Mouse (Mus musculus) cerebellum, adult 11-12 months (tissue): ENCODE measurements around the gene Lrrc63.

Experiments
- DNase-seq: peaks from one replicate; pipeline ENCODE4 v3.0.0; 2022

The Lrrc63 gene

GRCm38 (mm10) chr14:75136119-75136966 lies 5.7 kb upstream of the Lrrc63 start:
- no peak for DNase-seq

- no peak for DNase-seq
Measured at GRCm38 (mm10) chr14:75131324-75131935, 749 bp upstream of the Lrrc63 start.

GRCm38 (mm10) chr14:75121658-75122057 lies 9.0 kb downstream of the Lrrc63 start:
- DNase-seq = no peak

GRCm38 (mm10) chr14:75102956-75103355 lies 27.7 kb downstream of the Lrrc63 start:
- DNase-seq = no peak

GRCm38 (mm10) chr14:75077946-75078345 lies 52.7 kb downstream of the Lrrc63 start:
- DNase-seq = no peak

GRCm38 (mm10) chr14:75075299-75076180 lies 55.1 kb downstream of the Lrrc63 start:
- DNase-seq = no peak

GRCm38 (mm10) chr14:75071091-75071490 lies 59.6 kb downstream of the Lrrc63 start:
- no peak for DNase-seq

GRCm38 (mm10) chr14:75069356-75069979 lies 61.2 kb downstream of the Lrrc63 start:
- DNase-seq = no peak

- DNase-seq = no peak
Measured at GRCm38 (mm10) chr14:75068430-75069112, 62.1 kb downstream of the Lrrc63 start.

- no peak for DNase-seq
Measured at GRCm38 (mm10) chr14:75065211-75065610, 65.5 kb downstream of the Lrrc63 start.

GRCm38 (mm10) chr14:75064520-75064919 lies 66.2 kb downstream of the Lrrc63 start:
- DNase-seq = no peak

GRCm38 (mm10) chr14:75063936-75064335 lies 66.7 kb downstream of the Lrrc63 start:
- DNase-seq = no peak

- no peak for DNase-seq
Measured at GRCm38 (mm10) chr14:75060562-75060961, 70.1 kb downstream of the Lrrc63 start.

GRCm38 (mm10) chr14:75056861-75057431 lies 73.7 kb downstream of the Lrrc63 start:
- DNase-seq = no peak

GRCm38 (mm10) chr14:75054455-75055343 lies 76.0 kb downstream of the Lrrc63 start:
- DNase-seq = no peak

- DNase-seq = no peak
Measured at GRCm38 (mm10) chr14:75052451-75052850, 78.2 kb downstream of the Lrrc63 start.

GRCm38 (mm10) chr14:75045184-75045583 lies 85.5 kb downstream of the Lrrc63 start:
- no peak for DNase-seq

GRCm38 (mm10) chr14:75035431-75035830 lies 95.2 kb downstream of the Lrrc63 start:
- no peak for DNase-seq
